26 mouse cellular contexts compared by ENCODE assay signal in genomic region chr14:12547496-12547895, GRCm38 (mm10).
"Had no signal": no experiment of that assay in that cellular context is flagged by ENCODE, and none has a peak within 500 bp of the region (broad histone marks: within the 10 kb centered on the region; RNA-seq: fewer than 3 reads in every experiment).

No protein-coding gene starts in this region.

- H3K27me3 ChIP-seq: heart, embryonic 12.5 days; heart, embryonic 15.5 days; hindbrain, embryonic 15.5 days; kidney, embryonic 15.5 days; limb, embryonic 13.5 days; limb, embryonic 15.5 days; liver, embryonic 12.5 days had no signal

- H3K4me1 ChIP-seq: heart, embryonic 10.5 days; heart, embryonic 12.5 days; heart, embryonic 15.5 days; hindbrain, embryonic 15.5 days; kidney, embryonic 15.5 days; limb, embryonic 13.5 days; limb, embryonic 15.5 days; liver, embryonic 12.5 days had no signal

- H3K4me2 ChIP-seq: heart, embryonic 12.5 days; heart, embryonic 15.5 days; hindbrain, embryonic 15.5 days; kidney, embryonic 15.5 days; limb, embryonic 13.5 days; limb, embryonic 15.5 days; liver, embryonic 12.5 days had no signal

- H3K36me3 ChIP-seq: heart, embryonic 10.5 days; heart, embryonic 12.5 days; heart, embryonic 15.5 days; kidney, embryonic 15.5 days; limb, embryonic 13.5 days; limb, embryonic 15.5 days; liver, embryonic 12.5 days had no signal

- H3K4me3 ChIP-seq: heart, adult 2 months; heart, embryonic 10.5 days; heart, embryonic 12.5 days; heart, embryonic 15.5 days; hindbrain, embryonic 15.5 days; kidney, embryonic 15.5 days; limb, embryonic 13.5 days; limb, embryonic 15.5 days; liver, embryonic 12.5 days had no signal

- H3K27ac ChIP-seq: heart, adult 2 months; heart, embryonic 10.5 days; heart, embryonic 15.5 days; hindbrain, embryonic 15.5 days; hindbrain, postnatal 0 days; kidney, embryonic 15.5 days; kidney, postnatal 0 days; limb, embryonic 13.5 days; limb, embryonic 15.5 days; liver, embryonic 12.5 days had no signal

- H3K9me3 ChIP-seq: heart, embryonic 10.5 days; heart, embryonic 12.5 days; heart, embryonic 15.5 days; hindbrain, embryonic 15.5 days; kidney, embryonic 15.5 days; limb, embryonic 13.5 days; limb, embryonic 15.5 days; liver, embryonic 12.5 days had no signal

- DNase-seq: forebrain, postnatal 0 days; gastrocnemius, postnatal 14 days; gastrocnemius, postnatal 36 days; heart, adult 11 months; heart, adult 2 months; heart, postnatal 14 days; heart, postnatal 36 days; kidney, adult 11 months; kidney, adult 2 months; kidney, adult 9 months; kidney, postnatal 14 days; kidney, postnatal 36 days; layer of hippocampus, adult 9-11 months; layer of hippocampus, postnatal 36 days; left cerebral cortex, postnatal 4 days had no signal

- ATAC-seq: forebrain, postnatal 0 days; hindbrain, postnatal 0 days; intestine, embryonic 16.5 days; liver, embryonic 12.5 days had no signal

- H3K9ac ChIP-seq: forebrain, postnatal 0 days; heart, embryonic 12.5 days; heart, embryonic 15.5 days; hindbrain, embryonic 15.5 days; kidney, embryonic 15.5 days; limb, embryonic 13.5 days; limb, embryonic 15.5 days; liver, embryonic 12.5 days had no signal
